Mouse (Mus musculus): ENCODE data around the gene Them7.

DNA sequence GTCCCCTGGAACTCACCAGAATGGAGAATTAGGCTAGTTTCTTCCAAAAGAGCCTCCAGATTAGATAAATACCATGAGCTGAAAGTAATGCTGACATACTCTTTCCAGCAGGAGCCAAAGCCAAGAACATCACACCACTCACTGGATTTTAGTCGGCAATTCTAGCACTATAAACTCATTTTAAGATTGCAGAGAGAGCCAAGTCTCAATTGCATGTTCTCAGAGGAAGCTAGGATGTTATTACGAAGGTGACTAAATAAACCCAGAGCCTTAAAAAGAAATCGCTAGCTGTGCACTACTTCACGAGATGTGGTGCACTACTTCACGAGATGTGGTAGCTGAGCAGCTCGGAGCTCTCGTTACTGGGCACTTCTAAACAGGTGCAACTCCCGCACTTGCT is 158.9 kb downstream of the Them7 start:
- no peak for TF ChIP-seq POLR2A (IDR thresholded peaks at IDR 0.05; ENCODE audit: insufficient read depth, low read length)
- no peak for TF ChIP-seq CTCF (IDR thresholded peaks at IDR 0.05; ENCODE audit: low read depth, low read length)
- no peak for TF ChIP-seq EP300 (IDR thresholded peaks at IDR 0.05; ENCODE audit: insufficient read depth, low read depth, low read length)

Data from ES-Bruce4 (cell line).